11 mouse cellular contexts compared by ENCODE assay signal in genomic region chr12:98741011-98741501, GRCm38 (mm10). TPM values are rescaled to one million over a fixed set of nuclear protein-coding genes. Genes with fewer than 3 reads are reported as not detected.
DNase-seq lines count a peak whose midpoint lies in the region; ATAC-seq and TF ChIP-seq lines count a peak whose summit lies in the region.
"Had no signal": no experiment of that assay in that cellular context is flagged by ENCODE, and none has a peak within 500 bp of the region (broad histone marks: within the 10 kb centered on the region; RNA-seq: fewer than 3 reads in every experiment).

No protein-coding gene starts in this region.

- no peak overlapping the region for H3K4me2 ChIP-seq in forebrain, postnatal 0 days (ENCODE audit: low read depth)
- no peak overlapping the region for H3K4me2 ChIP-seq in forebrain, embryonic 15.5 days (replicated peaks)
- H3K4me2 ChIP-seq in midbrain, embryonic 12.5 days (replicated peaks) = no peak overlapping the region
- H3K4me2 ChIP-seq in hindbrain, embryonic 16.5 days (ENCODE audit: low read length) = no peak overlapping the region
- no peak overlapping the region for H3K4me2 ChIP-seq in stomach, embryonic 15.5 days
- H3K4me2 ChIP-seq: limb, embryonic 13.5 days had no signal

- no peak overlapping the region for H3K27ac ChIP-seq in forebrain, postnatal 0 days (ENCODE audit: low read depth, low read length)
- H3K27ac ChIP-seq in forebrain, embryonic 15.5 days (replicated peaks) = no peak overlapping the region
- H3K27ac ChIP-seq in midbrain, embryonic 12.5 days (replicated peaks) = no peak overlapping the region
- no peak overlapping the region for H3K27ac ChIP-seq in midbrain, embryonic 10.5 days (replicated peaks)
- H3K27ac ChIP-seq in hindbrain, embryonic 16.5 days (ENCODE audit: low read depth, low read length) = no peak overlapping the region
- peak overlapping the region; percentile 46 for H3K27ac ChIP-seq in stomach, embryonic 15.5 days
- H3K27ac ChIP-seq: limb, embryonic 13.5 days had no signal

- WGBS in forebrain, postnatal 0 days = 50% methylated on average over 3 of the region's 3 CpGs
- 22% methylated on average over 3 of the region's 3 CpGs for WGBS in forebrain, embryonic 15.5 days
- 77% methylated on average over 3 of the region's 3 CpGs for WGBS in midbrain, embryonic 12.5 days
- 79% methylated on average over 3 of the region's 3 CpGs for WGBS in midbrain, embryonic 10.5 days
- whole genome bisulfite sequencing in hindbrain, embryonic 16.5 days = 45% methylated on average over 3 of the region's 3 CpGs
- WGBS in stomach, embryonic 15.5 days = 44% methylated on average over 3 of the region's 3 CpGs

- TF ChIP-seq CTCF in forebrain, postnatal 0 days (IDR thresholded peaks at IDR 0.05; ENCODE audit: low read depth) = no peak

- no peaks in the 10 kb centered on the region for H3K36me3 ChIP-seq in forebrain, postnatal 0 days (ENCODE audit: insufficient read depth)
- H3K36me3 ChIP-seq in forebrain, embryonic 15.5 days = no peaks in the 10 kb centered on the region
- H3K36me3 ChIP-seq in midbrain, embryonic 12.5 days = no peaks in the 10 kb centered on the region
- H3K36me3 ChIP-seq in midbrain, embryonic 10.5 days = no peaks in the 10 kb centered on the region
- no peaks in the 10 kb centered on the region for H3K36me3 ChIP-seq in hindbrain, embryonic 16.5 days (ENCODE audit: control insufficient read depth, insufficient read depth, low read length)
- no peaks in the 10 kb centered on the region for H3K36me3 ChIP-seq in stomach, embryonic 15.5 days
- H3K36me3 ChIP-seq: limb, embryonic 13.5 days had no signal

- ATAC-seq in forebrain, postnatal 0 days = peak; percentile 44; the same call in 1 of the 2 replicates
- ATAC-seq in forebrain, embryonic 15.5 days (replicated peaks) = no peak
- peak; percentile 45 for ATAC-seq in midbrain, embryonic 12.5 days (ENCODE audit: low FRiP score, low read depth)
- peak; percentile 68 for ATAC-seq in hindbrain, embryonic 16.5 days
- peak; percentile 64 for ATAC-seq in stomach, embryonic 15.5 days (ENCODE audit: insufficient read depth, low FRiP score, low read depth)

- no peaks in the 10 kb centered on the region for H3K4me1 ChIP-seq in forebrain, postnatal 0 days (ENCODE audit: insufficient read depth)
- peaks cover 18% of the 10 kb centered on the region for H3K4me1 ChIP-seq in forebrain, embryonic 15.5 days
- H3K4me1 ChIP-seq in midbrain, embryonic 12.5 days = peaks cover 10% of the 10 kb centered on the region
- H3K4me1 ChIP-seq in midbrain, embryonic 10.5 days = peaks cover 14% of the 10 kb centered on the region
- peaks cover 5% of the 10 kb centered on the region; the same call in 1 of the 2 replicates for H3K4me1 ChIP-seq in hindbrain, embryonic 16.5 days (ENCODE audit: control insufficient read depth, insufficient read depth, low read depth, low read length)
- peaks cover 7% of the 10 kb centered on the region; the same call in 1 of the 2 replicates for H3K4me1 ChIP-seq in stomach, embryonic 15.5 days

- no peak overlapping the region for H3K9ac ChIP-seq in forebrain, postnatal 0 days
- H3K9ac ChIP-seq in forebrain, embryonic 15.5 days (replicated peaks) = no peak overlapping the region
- no peak overlapping the region for H3K9ac ChIP-seq in midbrain, embryonic 12.5 days (replicated peaks)
- no peak overlapping the region for H3K9ac ChIP-seq in hindbrain, embryonic 16.5 days (ENCODE audit: low read depth, low read length)
- H3K9ac ChIP-seq in stomach, embryonic 15.5 days = no peak overlapping the region
- H3K9ac ChIP-seq: limb, embryonic 13.5 days had no signal

- H3K9me3 ChIP-seq in forebrain, postnatal 0 days (ENCODE audit: low read length) = no peaks in the 10 kb centered on the region
- H3K9me3 ChIP-seq in forebrain, embryonic 15.5 days = no peaks in the 10 kb centered on the region
- H3K9me3 ChIP-seq in midbrain, embryonic 12.5 days = no peaks in the 10 kb centered on the region
- no peaks in the 10 kb centered on the region for H3K9me3 ChIP-seq in midbrain, embryonic 10.5 days (replicated peaks)
- H3K9me3 ChIP-seq in hindbrain, embryonic 16.5 days (ENCODE audit: control insufficient read depth, low read length) = no peaks in the 10 kb centered on the region
- H3K9me3 ChIP-seq in stomach, embryonic 15.5 days = no peaks in the 10 kb centered on the region
- H3K9me3 ChIP-seq: limb, embryonic 13.5 days had no signal

- H3K27me3 ChIP-seq in forebrain, postnatal 0 days (ENCODE audit: insufficient read depth, low read length) = no peaks in the 10 kb centered on the region
- H3K27me3 ChIP-seq in forebrain, embryonic 15.5 days = 0 out of 2 replicates have a peak, but pooled peaks cover 2% of the 10 kb centered on the region
- H3K27me3 ChIP-seq in midbrain, embryonic 12.5 days = peaks cover 10% of the 10 kb centered on the region
- peaks cover 33% of the 10 kb centered on the region for H3K27me3 ChIP-seq in midbrain, embryonic 10.5 days (ENCODE audit: low read depth, poor library complexity, severe bottlenecking)
- 0 out of 2 replicates have a peak, but pooled peaks cover 2% of the 10 kb centered on the region for H3K27me3 ChIP-seq in hindbrain, embryonic 16.5 days (replicated peaks; ENCODE audit: control insufficient read depth, insufficient read depth, low read length)
- H3K27me3 ChIP-seq in stomach, embryonic 15.5 days (replicated peaks) = no peaks in the 10 kb centered on the region

- no peak overlapping the region for H3K4me3 ChIP-seq in forebrain, postnatal 0 days (ENCODE audit: low read depth, low read length)
- no peak overlapping the region for H3K4me3 ChIP-seq in forebrain, embryonic 15.5 days
- no peak overlapping the region for H3K4me3 ChIP-seq in midbrain, embryonic 12.5 days
- no peak overlapping the region for H3K4me3 ChIP-seq in midbrain, embryonic 10.5 days
- H3K4me3 ChIP-seq in hindbrain, embryonic 16.5 days (ENCODE audit: low read length) = no peak overlapping the region
- no peak overlapping the region for H3K4me3 ChIP-seq in stomach, embryonic 15.5 days (replicated peaks)
- H3K4me3 ChIP-seq: limb, embryonic 13.5 days had no signal

- no peak for DNase-seq in forebrain, postnatal 0 days
- no peak for DNase-seq in midbrain, embryonic 10.5 days (ENCODE audit: low spot score)
- no peak for DNase-seq in kidney, adult 18-20 months
- DNase-seq in embryo, embryonic 10 days (ENCODE audit: low spot score) = no peak
- DNase-seq: kidney, postnatal 10 days; thymus, adult 18-20 months had no signal

RNA-seq across cellular contexts. Expression of gene Ptpn21, which starts 3.9 kb away (rescaled TPM):
- total RNA-seq in forebrain, postnatal 0 days (2014; rRNA removed) = 3.1 and 4.0 TPM in 2 replicates
- 1.2 and 1.3 TPM in 2 replicates for polyA plus RNA-seq in forebrain, postnatal 0 days (2015; fragmentation: Nextera tagmentation; extraction: Ambion mirVana)
- polyA plus RNA-seq in forebrain, embryonic 15.5 days (2015; fragmentation: Nextera tagmentation; extraction: Ambion mirVana) = 5.0 and 6.7 TPM in 2 replicates
- 9.3 and 9.8 TPM in 2 replicates for polyA plus RNA-seq in midbrain, embryonic 12.5 days (2016; fragmentation: Nextera tagmentation; extraction: Ambion mirVana)
- 5.6 and 7.2 TPM in 2 replicates for polyA plus RNA-seq in midbrain, embryonic 10.5 days (2016; fragmentation: Nextera tagmentation; extraction: Ambion mirVana)
- polyA plus RNA-seq in hindbrain, embryonic 16.5 days (2015; fragmentation: Nextera tagmentation; extraction: Ambion mirVana) = 3.4 and 3.7 TPM in 2 replicates
- polyA plus RNA-seq in stomach, embryonic 15.5 days (2015; fragmentation: Nextera tagmentation; extraction: Ambion mirVana) = 9.2 and 9.9 TPM in 2 replicates

RNA-seq across cellular contexts. Expression of gene Zc3h14, which starts 5.7 kb away (rescaled TPM):
- 130 and 134 TPM in 2 replicates for total RNA-seq in forebrain, postnatal 0 days (2014; rRNA removed)
- 103 and 113 TPM in 2 replicates for polyA plus RNA-seq in forebrain, postnatal 0 days (2015; fragmentation: Nextera tagmentation; extraction: Ambion mirVana)
- polyA plus RNA-seq in forebrain, embryonic 15.5 days (2015; fragmentation: Nextera tagmentation; extraction: Ambion mirVana) = 126 and 127 TPM in 2 replicates
- 157 and 161 TPM in 2 replicates for polyA plus RNA-seq in midbrain, embryonic 12.5 days (2016; fragmentation: Nextera tagmentation; extraction: Ambion mirVana)
- 135 and 139 TPM in 2 replicates for polyA plus RNA-seq in midbrain, embryonic 10.5 days (2016; fragmentation: Nextera tagmentation; extraction: Ambion mirVana)
- polyA plus RNA-seq in hindbrain, embryonic 16.5 days (2015; fragmentation: Nextera tagmentation; extraction: Ambion mirVana) = 95.0 and 95.8 TPM in 2 replicates
- 101 and 113 TPM in 2 replicates for polyA plus RNA-seq in stomach, embryonic 15.5 days (2015; fragmentation: Nextera tagmentation; extraction: Ambion mirVana)
